13 mouse cellular contexts compared by ENCODE assay signal in genomic region chr9:35335181-35335580, GRCm38 (mm10).
DNase-seq lines count a peak whose midpoint lies in the region; ATAC-seq and TF ChIP-seq lines count a peak whose summit lies in the region.
"Had no signal": no experiment of that assay in that cellular context is flagged by ENCODE, and none has a peak within 500 bp of the region (broad histone marks: within the 10 kb centered on the region; RNA-seq: fewer than 3 reads in every experiment).

No protein-coding gene starts in this region.

- H3K9ac ChIP-seq in hindbrain, postnatal 0 days (replicated peaks; ENCODE audit: low read length) = no peak overlapping the region
- H3K9ac ChIP-seq in embryonic facial prominence, embryonic 13.5 days = no peak overlapping the region
- no peak overlapping the region for H3K9ac ChIP-seq in limb, embryonic 12.5 days (replicated peaks)

- no peak for ATAC-seq in hindbrain, postnatal 0 days
- ATAC-seq in embryonic facial prominence, embryonic 13.5 days (ENCODE audit: insufficient number of reproducible peaks, insufficient read depth, low FRiP score, low TSS enrichment, low read depth) = no peak; the same call in 1 of the 2 replicates
- ATAC-seq in limb, embryonic 12.5 days (ENCODE audit: insufficient number of reproducible peaks, insufficient read depth, low FRiP score, low TSS enrichment, low read depth) = no peak
- ATAC-seq: activated CD4-positive, CD25-positive, alpha-beta regulatory T cell, adult 4 months; midbrain, embryonic 16.5 days had no signal

- no peaks in the 10 kb centered on the region for H3K27me3 ChIP-seq in cerebellum, adult 2 months (ENCODE audit: control insufficient read depth, insufficient read depth, low read length)
- peaks cover 96% of the 10 kb centered on the region for H3K27me3 ChIP-seq in hindbrain, embryonic 10.5 days (ENCODE audit: insufficient read depth, poor library complexity, severe bottlenecking)
- peaks cover 31% of the 10 kb centered on the region for H3K27me3 ChIP-seq in hindbrain, postnatal 0 days (ENCODE audit: insufficient read depth, low read length)
- H3K27me3 ChIP-seq in embryonic facial prominence, embryonic 13.5 days = no peaks in the 10 kb centered on the region
- no peaks in the 10 kb centered on the region for H3K27me3 ChIP-seq in limb, embryonic 12.5 days

- DNase-seq in cerebellum, adult 2 months = peak; percentile 51 to 53
- no peak for DNase-seq in cerebellum, adult 11-12 months
- no peak for DNase-seq in hindbrain, embryonic 10.5 days (ENCODE audit: low spot score)
- no peak for DNase-seq in hindbrain, postnatal 0 days (ENCODE audit: low spot score)
- no peak for DNase-seq in spleen, adult 18-20 months
- DNase-seq in layer of hippocampus, adult 9-10 months (ENCODE audit: low spot score) = no peak
- DNase-seq: kidney, postnatal 25 days; right cerebral cortex, postnatal 14 days had no signal

- no peak overlapping the region for H3K4me3 ChIP-seq in cerebellum, adult 2 months (replicated peaks; ENCODE audit: insufficient read depth, low read depth, low read length)
- H3K4me3 ChIP-seq in hindbrain, embryonic 10.5 days = no peak overlapping the region
- no peak overlapping the region for H3K4me3 ChIP-seq in hindbrain, postnatal 0 days (ENCODE audit: low read length)
- H3K4me3 ChIP-seq in embryonic facial prominence, embryonic 13.5 days = no peak overlapping the region
- no peak overlapping the region for H3K4me3 ChIP-seq in limb, embryonic 12.5 days (replicated peaks)
- H3K4me3 ChIP-seq: heart, adult 2 months had no signal

- no peak for TF ChIP-seq POLR2A in cerebellum, adult 2 months (IDR thresholded peaks at IDR 0.05; ENCODE audit: borderline replicate concordance, insufficient read depth, low read length)

- H3K4me2 ChIP-seq in hindbrain, postnatal 0 days (ENCODE audit: low read depth, low read length) = no peak overlapping the region
- H3K4me2 ChIP-seq in embryonic facial prominence, embryonic 13.5 days = no peak overlapping the region
- no peak overlapping the region for H3K4me2 ChIP-seq in limb, embryonic 12.5 days

- H3K9me3 ChIP-seq in hindbrain, embryonic 10.5 days = no peaks in the 10 kb centered on the region
- H3K9me3 ChIP-seq in hindbrain, postnatal 0 days (ENCODE audit: low read length) = no peaks in the 10 kb centered on the region
- H3K9me3 ChIP-seq in embryonic facial prominence, embryonic 13.5 days = no peaks in the 10 kb centered on the region
- no peaks in the 10 kb centered on the region for H3K9me3 ChIP-seq in limb, embryonic 12.5 days

- H3K27ac ChIP-seq in cerebellum, adult 2 months (ENCODE audit: insufficient read depth, low read length) = peak overlapping the region; percentile 95
- peak overlapping the region; percentile 57; the same call in 1 of the 2 replicates for H3K27ac ChIP-seq in hindbrain, embryonic 10.5 days
- H3K27ac ChIP-seq in hindbrain, postnatal 0 days = no peak overlapping the region
- peak overlapping the region; percentile 92 for H3K27ac ChIP-seq in embryonic facial prominence, embryonic 13.5 days
- peak overlapping the region; percentile 95 for H3K27ac ChIP-seq in limb, embryonic 12.5 days
- H3K27ac ChIP-seq: heart, adult 2 months had no signal

- WGBS in cerebellum, adult 2 months = 61% methylated on average over 3 of the region's 3 CpGs
- WGBS in hindbrain, embryonic 10.5 days = 81% methylated on average over 3 of the region's 3 CpGs
- 84% methylated on average over 3 of the region's 3 CpGs for WGBS in hindbrain, postnatal 0 days
- 77% methylated on average over 3 of the region's 3 CpGs for WGBS in embryonic facial prominence, embryonic 13.5 days
- WGBS in limb, embryonic 12.5 days = 89% methylated on average over 3 of the region's 3 CpGs

- no peaks in the 10 kb centered on the region for H3K36me3 ChIP-seq in hindbrain, embryonic 10.5 days
- no peaks in the 10 kb centered on the region for H3K36me3 ChIP-seq in hindbrain, postnatal 0 days (ENCODE audit: insufficient read depth, low read length)
- H3K36me3 ChIP-seq in embryonic facial prominence, embryonic 13.5 days = no peaks in the 10 kb centered on the region
- H3K36me3 ChIP-seq in limb, embryonic 12.5 days = no peaks in the 10 kb centered on the region

- no peak for TF ChIP-seq CTCF in cerebellum, adult 2 months (IDR thresholded peaks at IDR 0.05; ENCODE audit: borderline replicate concordance, insufficient read depth, low read depth, low read length)
- TF ChIP-seq CTCF in hindbrain, postnatal 0 days (IDR thresholded peaks at IDR 0.05; ENCODE audit: low read depth) = no peak

- peaks cover 57% of the 10 kb centered on the region for H3K4me1 ChIP-seq in cerebellum, adult 2 months (ENCODE audit: control insufficient read depth, insufficient read depth, low read length)
- H3K4me1 ChIP-seq in hindbrain, embryonic 10.5 days (replicated peaks) = peaks cover 79% of the 10 kb centered on the region
- H3K4me1 ChIP-seq in hindbrain, postnatal 0 days (ENCODE audit: insufficient read depth, low read length) = peaks cover 15% of the 10 kb centered on the region; the same call in 1 of the 2 replicates
- peaks cover 92% of the 10 kb centered on the region for H3K4me1 ChIP-seq in embryonic facial prominence, embryonic 13.5 days
- peaks cover 91% of the 10 kb centered on the region for H3K4me1 ChIP-seq in limb, embryonic 12.5 days (replicated peaks)

Comparison
In these comparisons a context has a peak if more than half of its experiments do, and no peak if none do; other contexts are left out.
1. DNase-seq: peak in cerebellum, adult 2 months (2 of 2); none in cerebellum, adult 11-12 months (single experiment), hindbrain, embryonic 10.5 days (single experiment), hindbrain, postnatal 0 days (single experiment), spleen, adult 18-20 months (0 of 2) and layer of hippocampus, adult 9-10 months (single experiment).